Mouse (Mus musculus): ENCODE measurements around the gene Hsd17b7.

DNA sequence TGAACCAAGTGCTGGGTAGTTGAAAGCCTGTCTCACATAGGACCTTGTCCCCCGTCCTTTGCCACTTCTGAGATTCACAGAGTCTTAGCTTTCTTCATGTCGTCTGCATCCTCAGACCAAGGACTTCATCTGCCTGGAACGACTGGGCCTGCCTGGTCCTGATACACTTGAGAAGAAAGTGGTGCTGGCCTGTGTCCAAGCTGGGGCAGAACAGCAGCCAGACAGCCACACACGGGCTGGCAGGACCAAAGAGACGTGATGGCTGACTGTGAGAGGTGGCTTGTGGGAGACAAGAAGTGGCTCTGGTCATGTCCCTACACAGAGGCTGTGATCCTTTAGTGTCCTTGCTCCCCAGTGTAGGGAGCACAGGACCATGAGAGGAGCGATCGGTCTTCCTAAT lies 58.3 kb downstream of the Hsd17b7 start:
- no peak for TF ChIP-seq REST (IDR thresholded peaks at IDR 0.05; ENCODE audit: insufficient read depth, insufficient read length)
- TF ChIP-seq POLR2A (IDR thresholded peaks at IDR 0.05; ENCODE audit: insufficient read length, low read depth) = no peak
- no peak for TF ChIP-seq E2F4 (IDR thresholded peaks at IDR 0.05; ENCODE audit: insufficient read depth)
- no peak for TF ChIP-seq MYOD1 (IDR thresholded peaks at IDR 0.05; ENCODE audit: control insufficient read depth in 1 of 3, insufficient read length in 2 of 3, low read depth in 2 of 3)
- no peak for TF ChIP-seq CEBPB (IDR thresholded peaks at IDR 0.05; ENCODE audit: insufficient read depth, poor library complexity, severe bottlenecking)
- no peak for TF ChIP-seq USF1 (IDR thresholded peaks at IDR 0.05; ENCODE audit: low read depth)
